Mouse (Mus musculus) gastrocnemius, adult 8-10 months (tissue): ENCODE measurements around the gene Ints13. TPM values are rescaled to one million over a fixed set of nuclear protein-coding genes. Genes with fewer than 3 reads are reported as not detected.

Source experiments
- DNase-seq, 2 experiments: peaks; one replicate each; pipeline ENCODE4 v3.0.0; 2022; ENCODE audit warnings: low spot score in 2 of 2
- total RNA-seq, 4 experiments: library from RNA; stranded (reverse); gene quantifications; 2 replicates each; pipeline ENCODE4 v1.2.4; 2022

Ints13 gene
- total RNA-seq, 4 experiments from 2014 or later = 8.8 to 12.1 (median 11.4) TPM

- no peak for DNase-seq
Measured at GRCm38 (mm10) chr6:146500771-146501170, 76.9 kb downstream of the Ints13 start.

GRCm38 (mm10) chr6:146500206-146500605, 77.4 kb downstream of the Ints13 start:
- no peak for DNase-seq

Other genes starting within 250 kb of the Ints13 start
- gene Itpr2, start 75.6 kb downstream of the Ints13 start, total RNA-seq = 1 to 10 TPM; 4.1 to 6.2 (median 5.0) TPM
- 10 to 100 TPM; 51.1 to 60.5 (median 55.3) TPM for gene Fgfr1op2, start 632 bp downstream of the Ints13 start, total RNA-seq
- gene Med21, start 64.7 kb upstream of the Ints13 start, total RNA-seq = 10 to 100 TPM; 33.9 to 40.1 (median 35.6) TPM
- 1 to 10 TPM; 5.0 to 6.3 (median 5.6) TPM for gene Tm7sf3, start 65.0 kb upstream of the Ints13 start, total RNA-seq
- 10 to 100 TPM in 2 of 4 experiments, 1 to 10 TPM in 2; 8.0 to 11.2 (median 10.3) TPM for gene Stk38l, start 147.2 kb upstream of the Ints13 start, total RNA-seq
- gene Arntl2, start 218.2 kb upstream of the Ints13 start, total RNA-seq = under 1 TPM; 0.48 to 0.72 (median 0.58) TPM